Mouse (Mus musculus) myocyte (in vitro differentiated cells): ENCODE results near the gene Polh.

Experiments
- CEBPB ChIP-seq: IDR thresholded peaks from 2 replicates; pipeline ENCODE4 v1.6.1; 2011; ENCODE audit warnings: mild to moderate bottlenecking, moderate library complexity; ENCODE audit not compliant: poor library complexity, insufficient read depth, severe bottlenecking
- E2F4 ChIP-seq: IDR thresholded peaks from one replicate; pipeline ENCODE4 v1.6.1; 2011; ENCODE audit warnings: mild to moderate bottlenecking, control low read depth, moderate library complexity; ENCODE audit not compliant: insufficient read depth
- MYOG ChIP-seq, 3 experiments: IDR thresholded peaks; one replicate each; pipeline ENCODE4 v1.6.1; 2011; ENCODE audit warnings: control low read depth in 2 of 3, low read depth in 2 of 3, mild to moderate bottlenecking in 2 of 3; ENCODE audit not compliant: insufficient read length in 2 of 3, control insufficient read depth in 1 of 3, insufficient read depth in 1 of 3
- POLR2A ChIP-seq: IDR thresholded peaks from one replicate; pipeline ENCODE4 v1.6.1; 2011; ENCODE audit warnings: low read depth, mild to moderate bottlenecking, control low read depth, moderate library complexity; ENCODE audit not compliant: insufficient read length
- POLR2AphosphoS2 ChIP-seq: IDR thresholded peaks from one replicate; pipeline ENCODE4 v1.6.1; 2011; ENCODE audit warnings: low read depth, control low read depth; ENCODE audit not compliant: insufficient read length
- TCF12 ChIP-seq: IDR thresholded peaks from one replicate; pipeline ENCODE4 v1.6.1; 2011; ENCODE audit warnings: mild to moderate bottlenecking, control low read depth; ENCODE audit not compliant: poor library complexity, insufficient read depth, severe bottlenecking

- TF ChIP-seq CEBPB (no peak), POLR2A (no peak), TCF12 (no peak), E2F4 (no peak), POLR2AphosphoS2 (no peak), MYOG (IDR thresholded peaks at IDR 0.05; ENCODE audit: control insufficient read depth in 1 of 3, insufficient read depth in 1 of 3, insufficient read length in 2 of 3, low read depth in 2 of 3) (no peak)
These were observed 36.2 kb downstream of the Polh start for GRCm38 (mm10) chr17:46166270-46166669.
